Mouse (Mus musculus) midbrain, embryonic 16.5 days (tissue): ENCODE data around the gene Raver1. TPM values are rescaled to one million over a fixed set of nuclear protein-coding genes. Genes with fewer than 3 reads are reported as not detected.

Experiments used
- ATAC-seq: fragments of 200-750 bp; cut with Nextera tagmentation; 2 replicates; pipeline ENCODE4 v1.8.0; 2017; ENCODE audit warnings: moderate TSS enrichment
- H3K27ac ChIP-seq: fragments of 300-500 bp; sonication (generic); 2 replicates; pipeline ENCODE4 v1.5.1; 2014; ENCODE audit warnings: mild to moderate bottlenecking, low read length, mixed read lengths
- H3K27me3 ChIP-seq: fragments of 300-500 bp; sonication (generic); 2 replicates; pipeline ENCODE4 v1.6.1; 2014; ENCODE audit warnings: low read depth, low read length, mixed read lengths; ENCODE audit not compliant: control insufficient read depth, insufficient read depth
- H3K36me3 ChIP-seq: fragments of 300-500 bp; sonication (generic); 2 replicates; pipeline ENCODE4 v1.6.1; 2014; ENCODE audit warnings: mild to moderate bottlenecking, low read length, moderate library complexity, mixed read lengths; ENCODE audit not compliant: control insufficient read depth, insufficient read depth
- H3K4me1 ChIP-seq: fragments of 300-500 bp; sonication (generic); 2 replicates; pipeline ENCODE4 v1.6.1; 2014; ENCODE audit warnings: mild to moderate bottlenecking, low read length, mixed read lengths; ENCODE audit not compliant: control insufficient read depth, insufficient read depth
- H3K4me2 ChIP-seq: fragments of 300-500 bp; sonication (generic); 2 replicates; pipeline ENCODE4 v1.6.1; 2014; ENCODE audit warnings: mild to moderate bottlenecking, low read length, mixed read lengths
- H3K4me3 ChIP-seq: fragments of 300-500 bp; sonication (generic); 2 replicates; pipeline ENCODE4 v1.5.1; 2014; ENCODE audit warnings: low read depth, mild to moderate bottlenecking, low read length, moderate library complexity, mixed read lengths
- H3K9ac ChIP-seq: fragments of 300-500 bp; sonication (generic); 2 replicates; pipeline ENCODE4 v1.6.1; 2014; ENCODE audit warnings: low read depth, low read length, mixed read lengths
- H3K9me3 ChIP-seq: fragments of 300-500 bp; sonication (generic); replicated peaks from 2 replicates; pipeline ENCODE4 v1.6.1; 2014; ENCODE audit warnings: mild to moderate bottlenecking, low read length, mixed read lengths; ENCODE audit not compliant: control insufficient read depth, poor library complexity, severe bottlenecking
- WGBS: fragments of 180-500 bp; shearing (Covaris S2); extraction: QIAGEN DNeasy Blood & Tissue Kit; methylation state at CpG from one replicate; pipeline ENCODE4 v1.1.7; 2014; 5-methylcytosine and 5-hydroxymethylcytosine counted together
- polyA plus RNA-seq: library from polyadenylated mRNA; unstranded; fragments of >200 nt; fragmentation: Nextera tagmentation; extraction: Ambion mirVana; gene quantifications from 2 replicates; pipeline ENCODE4 v1.2.1, GENCODE M21; 2015

Raver1 gene
- polyA plus RNA-seq, 1 experiment from 2014 or later, result 28.9 TPM

- Histone ChIP-seq H3K9ac (no peak overlapping the region), H3K4me3 (no peak overlapping the region), H3K4me2 (no peak overlapping the region), H3K36me3 (peaks cover 6% of the 10 kb centered on the region), H3K27ac (no peak overlapping the region), H3K4me1 (peaks cover 10% of the 10 kb centered on the region), H3K9me3 (no peaks in the 10 kb centered on the region), H3K27me3 (no peaks in the 10 kb centered on the region)
- 95% methylated on average over 9 of the region's 9 CpGs for WGBS
- no peak for ATAC-seq
These were observed 1.6 kb upstream of the Raver1 start for GRCm38 (mm10) chr9:21093423-21093822.

GRCm38 (mm10) chr9:21090972-21091706, 669 bp downstream of the Raver1 start:
- Histone ChIP-seq H3K27ac (peak overlapping the region; percentile 92), H3K36me3 (peaks cover 11% of the 10 kb centered on the region), H3K9me3 (no peaks in the 10 kb centered on the region), H3K9ac (peak overlapping the region; percentile 81), H3K4me2 (peak overlapping the region; percentile 70), H3K27me3 (no peaks in the 10 kb centered on the region), H3K4me1 (peaks cover 10% of the 10 kb centered on the region), H3K4me3 (peak overlapping the region; percentile 71)
- no peak for ATAC-seq
- WGBS, result 3% methylated on average over 24 of the region's 24 CpGs

- no peaks in the 10 kb centered on the region for H3K27me3 ChIP-seq
- peaks cover 10% of the 10 kb centered on the region for H3K4me1 ChIP-seq
- WGBS, result 90% methylated on average over 1 of the region's 1 CpGs
- H3K4me3 ChIP-seq, result peak overlapping the region; percentile 71
- H3K27ac ChIP-seq, result no peak overlapping the region
- H3K36me3 ChIP-seq, result peaks cover 17% of the 10 kb centered on the region
- no peak for ATAC-seq
- peak overlapping the region; percentile 81 for H3K9ac ChIP-seq
- H3K9me3 ChIP-seq, result no peaks in the 10 kb centered on the region
- H3K4me2 ChIP-seq, result peak overlapping the region; percentile 70
These were observed 1.3 kb downstream of the Raver1 start for GRCm38 (mm10) chr9:21090537-21090936.

- WGBS, result 73% methylated on average over 3 of the region's 3 CpGs
- Histone ChIP-seq H3K4me2 (no peak overlapping the region), H3K27me3 (no peaks in the 10 kb centered on the region), H3K4me3 (no peak overlapping the region), H3K4me1 (no peaks in the 10 kb centered on the region), H3K36me3 (peaks cover 51% of the 10 kb centered on the region), H3K9ac (no peak overlapping the region), H3K9me3 (no peaks in the 10 kb centered on the region), H3K27ac (no peak overlapping the region)
- ATAC-seq, result no peak
These were observed 8.5 kb downstream of the Raver1 start for GRCm38 (mm10) chr9:21083324-21083723.

GRCm38 (mm10) chr9:21081127-21081526, 10.7 kb downstream of the Raver1 start:
- WGBS, result 87% methylated on average over 9 of the region's 9 CpGs
- H3K9me3 ChIP-seq, result no peaks in the 10 kb centered on the region
- H3K27me3 ChIP-seq, result no peaks in the 10 kb centered on the region
- H3K4me2 ChIP-seq, result no peak overlapping the region
- H3K4me1 ChIP-seq, result no peaks in the 10 kb centered on the region
- no peak overlapping the region for H3K4me3 ChIP-seq
- H3K27ac ChIP-seq, result no peak overlapping the region
- ATAC-seq, result no peak
- H3K36me3 ChIP-seq, result peaks cover 56% of the 10 kb centered on the region
- no peak overlapping the region for H3K9ac ChIP-seq

DNA sequence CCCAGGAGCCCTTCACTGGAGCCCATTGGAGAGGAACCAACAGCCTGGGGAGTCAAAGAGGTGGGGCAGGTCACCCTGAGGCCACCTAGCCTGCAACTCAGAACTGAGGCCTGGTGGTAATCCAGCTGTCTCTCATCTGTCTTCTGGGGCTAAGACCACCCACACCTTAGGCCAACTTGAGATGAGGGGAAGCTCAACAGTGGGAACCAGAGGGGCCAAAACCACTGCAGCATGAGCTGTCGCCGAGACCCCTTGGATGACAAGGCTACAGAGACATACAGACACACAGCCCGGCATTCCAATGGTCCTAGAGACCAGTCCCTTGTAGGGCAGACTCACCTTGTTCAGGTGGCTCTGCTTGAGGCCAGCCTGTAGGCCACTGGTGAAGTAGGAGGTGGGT, 16.2 kb downstream of the Raver1 start:
- ATAC-seq, result no peak
- peaks cover 16% of the 10 kb centered on the region for H3K4me1 ChIP-seq
- no peak overlapping the region for H3K4me3 ChIP-seq
- WGBS, result 89% methylated on average over 3 of the region's 3 CpGs
- H3K27ac ChIP-seq, result no peak overlapping the region
- H3K9ac ChIP-seq, result no peak overlapping the region
- no peaks in the 10 kb centered on the region for H3K27me3 ChIP-seq
- H3K36me3 ChIP-seq, result peaks cover 31% of the 10 kb centered on the region
- no peaks in the 10 kb centered on the region for H3K9me3 ChIP-seq
- no peak overlapping the region for H3K4me2 ChIP-seq

DNA sequence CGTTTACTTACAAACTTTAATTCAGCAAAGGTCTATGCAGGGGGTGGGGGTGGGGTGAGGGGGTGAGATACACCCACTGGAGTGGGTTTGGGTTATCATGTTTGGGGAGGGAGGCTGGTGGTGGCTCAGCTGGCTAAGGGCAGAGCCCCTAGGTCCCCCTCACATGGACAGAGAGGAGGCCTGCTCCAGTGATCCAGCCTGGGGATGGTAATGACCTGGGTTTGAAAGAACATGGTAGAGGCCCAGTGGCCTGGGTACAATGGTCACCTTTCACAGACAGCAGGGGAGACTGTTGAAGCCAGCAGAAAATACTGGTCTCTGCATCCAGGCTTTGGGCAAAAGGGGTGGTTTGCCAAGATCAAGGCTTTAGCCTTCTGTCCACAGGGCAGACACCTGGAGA, 17.6 kb downstream of the Raver1 start:
- Histone ChIP-seq H3K4me2 (no peak overlapping the region), H3K27me3 (no peaks in the 10 kb centered on the region), H3K9me3 (no peaks in the 10 kb centered on the region), H3K9ac (no peak overlapping the region), H3K27ac (no peak overlapping the region), H3K4me3 (no peak overlapping the region), H3K36me3 (peaks cover 22% of the 10 kb centered on the region), H3K4me1 (peaks cover 16% of the 10 kb centered on the region)
- WGBS, result 92% methylated on average over 1 of the region's 1 CpGs
- ATAC-seq, result no peak

DNA sequence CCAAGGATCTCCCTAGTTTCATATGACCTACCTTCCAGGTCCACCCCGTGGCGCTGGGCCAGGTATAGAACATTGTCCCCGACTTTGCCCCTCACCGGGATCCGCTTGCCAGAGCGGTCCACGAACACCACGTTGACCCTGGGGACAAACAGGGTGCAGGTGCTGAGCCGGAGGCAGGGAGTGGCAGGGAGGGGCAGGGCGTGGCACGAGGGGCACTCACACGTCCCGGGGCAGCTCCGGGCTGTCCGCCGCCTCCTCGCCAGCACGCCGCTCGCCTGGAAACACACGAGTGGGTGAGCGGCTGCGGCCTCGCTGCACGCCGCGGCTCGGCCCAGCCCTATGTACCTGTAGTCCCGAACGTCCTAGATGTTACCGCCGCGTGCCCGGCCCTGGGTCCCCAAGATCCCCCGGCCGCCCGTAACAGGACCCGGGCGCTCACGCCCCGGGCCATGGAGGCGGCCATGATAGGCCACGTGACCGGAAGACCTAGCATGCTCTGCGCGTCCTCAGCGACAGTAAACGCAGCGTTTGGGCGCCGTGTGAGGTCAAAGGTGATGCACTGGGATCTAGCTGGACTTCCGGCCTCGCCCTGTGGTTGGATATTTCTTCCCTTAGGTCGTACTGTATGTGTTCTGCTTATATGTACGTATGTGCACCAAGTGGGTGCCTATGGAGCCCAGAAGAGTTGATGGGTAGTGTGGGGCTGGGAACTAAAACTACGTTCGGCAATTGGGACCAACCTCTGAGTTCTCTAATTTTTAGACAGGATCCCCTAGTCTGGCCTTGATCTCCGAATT, 18.6 kb downstream of the Raver1 start, which contains the start of the genes Gm49373 and Fdx1l:
Gene Gm49373 (minus strand): TSS at position 53 of the 797 bp plus-strand sequence.
Gene Fdx1l (minus strand): TSS at position 571 of the 797 bp plus-strand sequence.
- peaks cover 20% of the 10 kb centered on the region for H3K36me3 ChIP-seq
- no peaks in the 10 kb centered on the region for H3K9me3 ChIP-seq
- H3K27ac ChIP-seq, result peak within 1 kb of the TSS; percentile 70
- peak within 1 kb of the TSS; percentile 85 for H3K4me2 ChIP-seq
- WGBS, result 2% methylated on average over 58 of the region's 58 CpGs
- H3K4me1 ChIP-seq, result peaks cover 16% of the 10 kb centered on the region
- H3K9ac ChIP-seq, result peak within 1 kb of the TSS; percentile 91
- H3K4me3 ChIP-seq, result peak within 1 kb of the TSS; percentile 93
- peak; percentile 94 for ATAC-seq
- no peaks in the 10 kb centered on the region for H3K27me3 ChIP-seq

DNA sequence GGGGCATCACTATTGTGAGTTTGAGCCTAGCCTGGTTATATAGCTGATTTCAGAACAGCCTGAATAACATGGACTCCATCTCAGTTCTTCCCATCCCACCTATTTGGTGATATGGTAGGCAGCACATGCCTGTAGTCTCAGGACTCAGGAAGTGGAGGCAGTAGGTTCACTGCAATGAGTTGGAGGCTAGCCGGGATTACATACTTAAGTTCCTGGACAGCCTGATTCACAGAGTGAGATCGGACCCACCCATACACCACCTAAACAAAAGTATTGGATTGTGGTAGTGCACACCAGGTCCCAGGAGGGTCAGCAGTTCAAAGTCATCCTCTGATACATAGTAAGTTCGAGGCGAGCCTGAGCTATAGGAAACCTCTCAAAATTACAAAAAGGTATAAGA, 19.2 kb downstream of the Raver1 start:
- Histone ChIP-seq H3K4me3 (peak overlapping the region; percentile 93), H3K27me3 (no peaks in the 10 kb centered on the region), H3K36me3 (peaks cover 21% of the 10 kb centered on the region), H3K9ac (peak overlapping the region; percentile 91), H3K4me1 (peaks cover 16% of the 10 kb centered on the region), H3K4me2 (peak overlapping the region; percentile 85), H3K9me3 (no peaks in the 10 kb centered on the region), H3K27ac (no peak overlapping the region)
- 15% methylated on average over 4 of the region's 4 CpGs for WGBS
- 0 out of 2 replicates have a peak, but pooled peaks have one; percentile 15 for ATAC-seq
